Mouse (Mus musculus) spleen, adult 2 months (tissue): ENCODE measurements around the gene Gng4.

ENCODE experiments used
- CTCF ChIP-seq: fragments of 200-500 bp; IDR thresholded peaks from 2 replicates; pipeline ENCODE4 v1.5.1; 2011; ENCODE audit warnings: mild to moderate bottlenecking, inconsistent platforms; ENCODE audit not compliant: insufficient read depth, insufficient read length, insufficient replicate concordance; ENCODE audit errors: extremely low read depth
- POLR2A ChIP-seq: fragments of 200-500 bp; IDR thresholded peaks from 2 replicates; pipeline ENCODE4 v1.6.1; 2011; ENCODE audit warnings: low read depth, low read length, inconsistent platforms

- no peak for TF ChIP-seq CTCF
- no peak for TF ChIP-seq POLR2A
These were observed 78.5 kb downstream of the Gng4 start for GRCm38 (mm10) chr13:13862346-13862745.
